Mouse (Mus musculus): ENCODE measurements around the gene Alox12e.

Alox12e gene

GRCm38 (mm10) chr11:70284757-70285156 lies 37.7 kb downstream of the Alox12e start:
- DNase-seq (ENCODE audit: low spot score), result no peak

GRCm38 (mm10) chr11:70283666-70284065 lies 38.8 kb downstream of the Alox12e start:
- DNase-seq (ENCODE audit: low spot score), result no peak

GRCm38 (mm10) chr11:70280441-70280840 lies 42.0 kb downstream of the Alox12e start:
- no peak for DNase-seq (ENCODE audit: low spot score)

GRCm38 (mm10) chr11:70278961-70279360 lies 43.5 kb downstream of the Alox12e start:
- no peak for DNase-seq (ENCODE audit: low spot score)

GRCm38 (mm10) chr11:70271641-70272040 lies 50.8 kb downstream of the Alox12e start:
- DNase-seq (ENCODE audit: low spot score), result no peak

GRCm38 (mm10) chr11:70266405-70266804 lies 56.0 kb downstream of the Alox12e start:
- no peak for DNase-seq (ENCODE audit: low spot score)

GRCm38 (mm10) chr11:70265819-70266218 lies 56.6 kb downstream of the Alox12e start:
- DNase-seq (ENCODE audit: low spot score), result no peak

Data from layer of hippocampus, adult 9-10 months (tissue).